Mouse (Mus musculus): ENCODE measurements at regions not wholly inside any gene's neighbourhood (a gene's known extent, or its start where the extent isn't known, plus 50 kb on each side); places are given as distances from the start of the nearest gene placed in this dataset.
A peak's percentile ranks its signal among the peaks of the same experiment; 100 is the strongest.

- Histone ChIP-seq H3K27ac (no peak overlapping the region), H3K9ac (no peak overlapping the region), H3K4me3 (no peak overlapping the region), H3K27me3 (no peaks in the 10 kb centered on the region), H3K4me1 (peaks cover 8% of the 10 kb centered on the region; the same call in 1 of the 2 replicates), H3K9me3 (replicated peaks) (no peaks in the 10 kb centered on the region), H3K36me3 (ENCODE audit: poor library complexity, severe bottlenecking) (no peaks in the 10 kb centered on the region), H3K4me2 (no peak overlapping the region)
- no peak for ATAC-seq
- 80% methylated on average over 4 of the region's 4 CpGs for WGBS
These were observed 824.9 kb upstream of the 2610301B20Rik start for GRCm38 (mm10) chr4:10049411-10049810.

DNA sequence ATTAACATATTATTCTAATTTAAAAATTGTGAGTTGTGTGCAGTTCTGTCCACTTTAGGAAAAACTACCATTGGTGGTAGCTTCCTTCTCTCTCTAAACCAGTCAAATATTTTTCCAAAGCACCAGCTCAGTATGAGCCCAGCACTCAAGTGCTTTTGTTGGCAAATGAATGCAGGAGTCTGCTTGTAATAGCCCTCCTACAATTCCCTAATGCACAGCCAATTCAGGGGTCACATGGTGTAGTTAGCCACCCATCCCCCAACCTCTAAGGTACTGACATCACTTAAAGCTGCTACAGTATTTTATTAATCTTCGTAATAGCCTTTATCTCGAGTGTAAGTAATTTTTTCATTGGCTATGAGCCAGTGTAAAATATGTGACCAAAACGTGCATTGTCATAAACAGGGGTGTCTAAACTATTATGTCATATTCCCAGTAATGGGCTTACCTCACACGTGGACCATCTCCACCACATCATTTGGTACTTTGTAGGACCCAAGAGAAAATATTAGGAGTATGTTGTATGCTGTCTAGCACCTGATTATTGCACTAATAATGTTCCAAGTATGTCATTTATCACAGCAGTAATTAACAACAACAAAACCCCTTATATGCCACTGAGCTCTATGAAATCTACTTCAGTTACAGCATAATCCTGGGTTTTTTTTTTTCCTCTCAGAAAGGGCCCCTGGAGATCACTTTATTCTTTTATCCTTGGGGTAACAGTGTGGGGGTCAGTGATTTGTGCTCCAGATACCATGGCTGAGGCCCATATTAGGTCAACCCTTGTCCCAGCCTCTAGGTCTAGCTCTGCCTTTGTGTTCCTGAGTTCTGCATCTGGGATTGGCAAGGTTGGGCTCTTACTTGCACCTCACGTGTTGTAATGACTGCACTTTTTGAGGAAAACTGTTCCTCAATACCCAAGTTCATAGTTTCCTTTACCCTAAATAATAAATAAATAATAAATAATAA is 822.7 kb upstream of the 2610301B20Rik start:
- no peak overlapping the region for H3K27ac ChIP-seq
- peak; percentile 91 for ATAC-seq
- no peaks in the 10 kb centered on the region for H3K27me3 ChIP-seq
- 51% methylated on average over 5 of the region's 5 CpGs for WGBS
- no peak overlapping the region for H3K9ac ChIP-seq
- peaks cover 8% of the 10 kb centered on the region; the same call in 1 of the 2 replicates for H3K4me1 ChIP-seq
- H3K4me3 ChIP-seq, result no peak overlapping the region
- no peaks in the 10 kb centered on the region for H3K9me3 ChIP-seq (replicated peaks)
- H3K36me3 ChIP-seq (ENCODE audit: poor library complexity, severe bottlenecking), result no peaks in the 10 kb centered on the region
- H3K4me2 ChIP-seq, result no peak overlapping the region

- Histone ChIP-seq H3K4me3 (no peak overlapping the region), H3K36me3 (ENCODE audit: poor library complexity, severe bottlenecking) (no peaks in the 10 kb centered on the region)
- ATAC-seq, result no peak
These were observed 821.4 kb upstream of the 2610301B20Rik start for GRCm38 (mm10) chr4:10052869-10053268.

DNA sequence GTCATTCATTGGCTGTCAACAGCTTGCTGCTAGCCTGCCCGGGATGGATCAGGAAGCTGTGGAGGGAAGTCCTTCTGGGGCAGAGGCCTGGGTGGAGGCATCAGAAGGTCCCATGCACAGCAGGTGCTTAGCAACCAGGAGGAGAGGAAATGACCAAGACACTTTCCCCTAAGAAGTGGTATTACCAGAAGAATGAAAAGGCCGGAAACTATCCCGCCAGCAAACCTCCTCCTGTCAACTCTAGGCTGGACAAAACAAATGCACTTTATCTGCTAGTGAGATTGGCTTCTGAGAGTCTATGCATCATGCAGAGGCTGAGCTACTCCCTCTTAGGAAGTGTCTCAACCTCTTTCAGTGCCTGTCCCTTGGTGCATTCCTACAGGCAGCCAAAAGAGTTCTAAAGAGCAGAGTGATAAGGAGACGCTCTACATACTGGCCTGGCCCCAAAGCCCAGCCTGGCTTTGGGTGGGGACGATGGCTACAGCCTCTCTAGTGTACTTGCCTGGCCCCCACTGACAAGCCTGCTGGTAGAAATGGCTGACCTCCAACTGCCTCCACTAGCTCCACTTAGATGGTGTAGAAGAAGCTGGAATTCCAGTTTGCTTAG is 801.7 kb upstream of the 2610301B20Rik start:
- Histone ChIP-seq H3K9ac (no peak overlapping the region), H3K9me3 (replicated peaks) (no peaks in the 10 kb centered on the region), H3K27me3 (no peaks in the 10 kb centered on the region), H3K27ac (no peak overlapping the region), H3K4me2 (no peak overlapping the region), H3K4me3 (no peak overlapping the region), H3K4me1 (no peaks in the 10 kb centered on the region), H3K36me3 (ENCODE audit: poor library complexity, severe bottlenecking) (no peaks in the 10 kb centered on the region)
- WGBS, result 84% methylated on average over 5 of the region's 5 CpGs
- ATAC-seq, result no peak

More at GRCm38 (mm10) chr4:10052869-10053268, 821.4 kb upstream of the 2610301B20Rik start:
- H3K4me2 ChIP-seq, result no peak overlapping the region
- H3K4me1 ChIP-seq, result peaks cover 8% of the 10 kb centered on the region; the same call in 1 of the 2 replicates
- no peak overlapping the region for H3K9ac ChIP-seq
- H3K27me3 ChIP-seq, result no peaks in the 10 kb centered on the region
- H3K27ac ChIP-seq, result no peak overlapping the region
- no peaks in the 10 kb centered on the region for H3K9me3 ChIP-seq (replicated peaks)

DNA sequence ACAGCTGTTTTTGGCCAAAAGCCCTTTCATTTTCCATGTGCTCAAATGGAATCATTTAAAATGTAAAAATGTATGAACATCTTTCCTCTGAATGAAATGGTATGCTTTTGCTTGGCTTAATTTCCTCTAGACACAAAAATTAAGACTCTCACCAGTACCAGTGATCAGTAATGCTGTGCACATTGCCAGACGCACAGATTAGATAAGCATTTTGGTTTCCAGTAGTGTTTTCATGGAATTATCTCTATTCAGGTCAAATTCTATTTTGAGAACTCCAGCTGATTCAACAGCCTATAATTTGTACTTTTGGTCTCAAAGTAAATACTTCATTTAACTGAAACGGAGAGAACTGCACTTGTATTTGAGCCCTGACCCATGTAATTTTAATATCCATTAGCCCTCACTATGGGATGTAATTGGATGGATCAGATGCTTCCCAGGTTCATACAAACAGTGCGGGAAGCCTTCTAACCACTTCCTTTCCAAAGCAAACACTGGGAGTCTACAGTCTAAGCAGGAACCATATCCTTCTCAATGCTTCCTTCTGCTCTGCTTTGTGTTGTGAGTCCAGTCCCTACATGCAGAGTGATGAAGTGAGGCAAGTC is 794.6 kb upstream of the 2610301B20Rik start:
- Histone ChIP-seq H3K9me3 (replicated peaks) (no peaks in the 10 kb centered on the region), H3K4me3 (no peak overlapping the region), H3K27me3 (no peaks in the 10 kb centered on the region), H3K9ac (no peak overlapping the region), H3K4me2 (no peak overlapping the region), H3K36me3 (ENCODE audit: poor library complexity, severe bottlenecking) (no peaks in the 10 kb centered on the region), H3K27ac (no peak overlapping the region), H3K4me1 (no peaks in the 10 kb centered on the region)
- 61% methylated on average over 3 of the region's 3 CpGs for WGBS
- ATAC-seq, result no peak

DNA sequence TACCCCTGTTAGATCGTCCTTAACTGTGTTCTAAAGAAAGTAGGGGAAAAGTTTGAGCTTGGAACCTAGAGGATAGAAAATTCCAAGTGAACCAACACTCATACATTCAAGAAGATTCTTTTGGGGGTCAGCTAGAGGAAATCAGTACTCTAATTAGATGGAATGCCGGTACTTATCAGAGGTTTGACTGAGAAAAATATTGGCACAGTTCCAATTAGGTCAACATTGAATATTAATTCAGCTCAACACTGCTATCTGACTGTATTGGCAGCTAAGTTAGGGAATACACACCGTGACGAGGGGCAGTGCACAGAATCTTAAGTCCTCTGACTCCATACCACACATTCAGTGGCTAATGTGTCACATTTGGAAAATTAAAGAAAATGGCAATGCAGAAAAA is 759.5 kb upstream of the 2610301B20Rik start:
- Histone ChIP-seq H3K27ac (no peak overlapping the region), H3K27me3 (no peaks in the 10 kb centered on the region), H3K9me3 (replicated peaks) (no peaks in the 10 kb centered on the region), H3K4me3 (no peak overlapping the region), H3K4me2 (no peak overlapping the region), H3K36me3 (ENCODE audit: poor library complexity, severe bottlenecking) (no peaks in the 10 kb centered on the region), H3K4me1 (no peaks in the 10 kb centered on the region), H3K9ac (no peak overlapping the region)
- 62% methylated on average over 4 of the region's 4 CpGs for WGBS
- no peak for ATAC-seq

GRCm38 (mm10) chr4:10117964-10118363 is 756.3 kb upstream of the 2610301B20Rik start:
- ATAC-seq, result no peak
- H3K27ac ChIP-seq, result no peak overlapping the region
- H3K27me3 ChIP-seq, result no peaks in the 10 kb centered on the region
- no peak overlapping the region for H3K9ac ChIP-seq
- H3K9me3 ChIP-seq (replicated peaks), result no peaks in the 10 kb centered on the region
- WGBS, result 79% methylated on average over 2 of the region's 2 CpGs
- no peaks in the 10 kb centered on the region for H3K4me1 ChIP-seq
- no peak overlapping the region for H3K4me3 ChIP-seq
- H3K4me2 ChIP-seq, result no peak overlapping the region
- no peaks in the 10 kb centered on the region for H3K36me3 ChIP-seq (ENCODE audit: poor library complexity, severe bottlenecking)

DNA sequence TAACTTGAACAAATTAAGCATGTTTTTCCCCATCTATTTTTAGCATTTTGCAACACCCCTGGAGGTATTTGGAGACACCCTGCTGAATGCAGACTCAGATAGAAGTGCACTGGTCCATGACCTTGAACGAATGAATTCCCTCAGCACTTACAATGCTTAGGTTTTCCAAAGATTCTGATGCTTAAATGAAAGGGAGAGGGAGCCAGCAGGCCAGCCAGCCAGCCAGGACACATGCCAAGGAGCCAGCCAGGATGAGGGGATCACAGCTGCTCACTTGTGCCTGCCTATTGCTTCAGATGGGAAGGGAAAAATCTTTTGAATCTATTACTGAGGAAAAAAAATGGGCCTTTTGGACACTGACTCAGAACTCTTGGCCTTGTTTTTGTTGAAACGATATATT is 750.0 kb upstream of the 2610301B20Rik start:
- Histone ChIP-seq H3K4me1 (no peaks in the 10 kb centered on the region), H3K9ac (no peak overlapping the region), H3K27me3 (no peaks in the 10 kb centered on the region), H3K36me3 (ENCODE audit: poor library complexity, severe bottlenecking) (no peaks in the 10 kb centered on the region), H3K4me2 (no peak overlapping the region), H3K27ac (no peak overlapping the region), H3K4me3 (no peak overlapping the region), H3K9me3 (replicated peaks) (no peaks in the 10 kb centered on the region)
- WGBS, result 57% methylated on average over 2 of the region's 2 CpGs
- ATAC-seq, result peak; percentile 51; the same call in 1 of the 2 replicates

DNA sequence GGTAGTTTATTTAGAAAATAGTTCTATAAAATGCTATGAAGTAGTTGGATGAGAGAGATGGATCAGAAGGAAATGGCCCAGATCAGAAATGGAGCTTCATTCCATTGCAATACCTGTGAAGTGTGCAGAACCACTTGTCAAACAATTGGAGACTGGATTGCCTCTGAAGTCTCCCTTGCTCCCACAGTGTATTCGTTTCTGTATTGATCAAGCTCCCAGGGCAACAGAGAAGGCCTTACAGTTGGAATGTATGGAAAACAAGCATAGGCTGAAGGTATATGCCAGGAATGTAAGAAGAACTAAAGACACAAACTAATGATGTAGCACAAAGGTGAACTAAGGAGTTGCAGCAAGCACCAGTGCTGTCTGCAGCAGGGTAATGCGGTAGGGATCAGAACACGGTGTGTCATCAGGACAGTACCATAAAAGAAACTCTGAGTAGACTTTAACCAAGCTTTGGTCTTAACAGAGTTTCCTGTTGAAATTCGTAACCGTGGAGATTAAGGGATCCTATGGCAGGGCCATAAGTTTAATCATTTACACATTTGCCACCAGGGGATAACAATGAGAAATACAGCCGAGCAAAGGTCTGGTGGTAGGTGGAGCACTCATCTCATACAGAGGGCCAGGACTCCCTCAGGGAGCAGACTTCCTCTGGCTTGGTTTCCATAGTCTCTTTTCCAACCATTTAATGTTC is 732.9 kb upstream of the 2610301B20Rik start:
- Histone ChIP-seq H3K36me3 (ENCODE audit: poor library complexity, severe bottlenecking) (no peaks in the 10 kb centered on the region), H3K27ac (no peak overlapping the region), H3K9me3 (replicated peaks) (no peaks in the 10 kb centered on the region; the same call in 1 of the 2 replicates), H3K4me2 (no peak overlapping the region), H3K27me3 (no peaks in the 10 kb centered on the region), H3K9ac (no peak overlapping the region), H3K4me3 (no peak overlapping the region), H3K4me1 (no peaks in the 10 kb centered on the region)
- 83% methylated on average over 6 of the region's 6 CpGs for WGBS
- no peak for ATAC-seq

GRCm38 (mm10) chr4:10149911-10150310 is 724.4 kb upstream of the 2610301B20Rik start:
- 79% methylated on average over 2 of the region's 2 CpGs for WGBS
- H3K4me2 ChIP-seq, result no peak overlapping the region
- H3K4me3 ChIP-seq, result no peak overlapping the region
- no peak overlapping the region for H3K9ac ChIP-seq
- H3K27ac ChIP-seq, result no peak overlapping the region
- H3K4me1 ChIP-seq, result no peaks in the 10 kb centered on the region
- no peak for ATAC-seq
- no peaks in the 10 kb centered on the region for H3K9me3 ChIP-seq (replicated peaks)
- no peaks in the 10 kb centered on the region for H3K36me3 ChIP-seq (ENCODE audit: poor library complexity, severe bottlenecking)
- no peaks in the 10 kb centered on the region for H3K27me3 ChIP-seq

GRCm38 (mm10) chr4:10150501-10150900 is 723.8 kb upstream of the 2610301B20Rik start:
- Histone ChIP-seq H3K9ac (no peak overlapping the region), H3K4me2 (no peak overlapping the region), H3K27me3 (no peaks in the 10 kb centered on the region), H3K4me1 (no peaks in the 10 kb centered on the region), H3K36me3 (ENCODE audit: poor library complexity, severe bottlenecking) (no peaks in the 10 kb centered on the region), H3K27ac (no peak overlapping the region), H3K9me3 (replicated peaks) (no peaks in the 10 kb centered on the region), H3K4me3 (no peak overlapping the region)
- 15% methylated on average over 2 of the region's 2 CpGs for WGBS
- ATAC-seq, result no peak

Data from forebrain, embryonic 13.5 days (tissue).